Mouse (Mus musculus): ENCODE results near the gene Kif22. TPM values are rescaled to one million over a fixed set of nuclear protein-coding genes. Genes with fewer than 3 reads are reported as not detected.

Gene Kif22
- polyA plus RNA-seq, 1 experiment, result 9.1 TPM

- Histone ChIP-seq H3K4me3 (replicated peaks; ENCODE audit: insufficient read depth, low read depth, low read length) (no peak overlapping the region), H3K27ac (ENCODE audit: insufficient read depth, low read length) (no peak overlapping the region), H3K27me3 (ENCODE audit: control insufficient read depth, insufficient read depth, low read length) (no peaks in the 10 kb centered on the region), H3K4me1 (ENCODE audit: control insufficient read depth, insufficient read depth, low read length) (peaks cover 29% of the 10 kb centered on the region)
- TF ChIP-seq POLR2A (IDR thresholded peaks at IDR 0.05; ENCODE audit: borderline replicate concordance, insufficient read depth, low read length) (no peak), CTCF (IDR thresholded peaks at IDR 0.05; ENCODE audit: borderline replicate concordance, insufficient read depth, low read depth, low read length) (no peak)
- WGBS, result 91% methylated on average over 12 of the region's 12 CpGs
- peak in 1 of 2 experiments; percentile 26 for DNase-seq
These were observed 27.3 kb downstream of the Kif22 start for GRCm38 (mm10) chr7:127014993-127015392.

- H3K4me1 ChIP-seq (ENCODE audit: control insufficient read depth, insufficient read depth, low read length), result peaks cover 36% of the 10 kb centered on the region
- H3K4me3 ChIP-seq (replicated peaks; ENCODE audit: insufficient read depth, low read depth, low read length), result peak within 1 kb of the TSS; percentile 76
- peak; percentile 69 to 72 for DNase-seq
- TF ChIP-seq POLR2A (IDR thresholded peaks at IDR 0.05; ENCODE audit: borderline replicate concordance, insufficient read depth, low read length), result peak; percentile 31; the same call in 1 of the 2 replicates
- no peak for TF ChIP-seq CTCF (IDR thresholded peaks at IDR 0.05; ENCODE audit: borderline replicate concordance, insufficient read depth, low read depth, low read length)
- H3K27me3 ChIP-seq (ENCODE audit: control insufficient read depth, insufficient read depth, low read length), result no peaks in the 10 kb centered on the region
- peak within 1 kb of the TSS; percentile 72 for H3K27ac ChIP-seq (ENCODE audit: insufficient read depth, low read length)
- 44% methylated on average over 11 of the region's 11 CpGs for WGBS
These were observed 28.0 kb downstream of the Kif22 start, which contains the start of gene Mvp for GRCm38 (mm10) chr7:127014320-127014719. Gene Mvp (minus strand): TSS chr7:127014621.

GRCm38 (mm10) chr7:127013385-127013784 lies 28.9 kb downstream of the Kif22 start:
- no peaks in the 10 kb centered on the region for H3K27me3 ChIP-seq (ENCODE audit: control insufficient read depth, insufficient read depth, low read length)
- H3K4me3 ChIP-seq (replicated peaks; ENCODE audit: insufficient read depth, low read depth, low read length), result peak overlapping the region; percentile 16
- peak overlapping the region; percentile 40; the same call in 1 of the 2 replicates for H3K27ac ChIP-seq (ENCODE audit: insufficient read depth, low read length)
- DNase-seq, result no peak
- 70% methylated on average over 6 of the region's 6 CpGs for WGBS
- TF ChIP-seq CTCF (IDR thresholded peaks at IDR 0.05; ENCODE audit: borderline replicate concordance, insufficient read depth, low read depth, low read length) (no peak), POLR2A (IDR thresholded peaks at IDR 0.05; ENCODE audit: borderline replicate concordance, insufficient read depth, low read length) (peak; percentile 16; the same call in 1 of the 2 replicates)
- peaks cover 42% of the 10 kb centered on the region for H3K4me1 ChIP-seq (ENCODE audit: control insufficient read depth, insufficient read depth, low read length)

GRCm38 (mm10) chr7:127012845-127013244 lies 29.4 kb downstream of the Kif22 start:
- 83% methylated on average over 10 of the region's 10 CpGs for WGBS
- no peak for DNase-seq
- no peaks in the 10 kb centered on the region for H3K27me3 ChIP-seq (ENCODE audit: control insufficient read depth, insufficient read depth, low read length)
- H3K4me3 ChIP-seq (replicated peaks; ENCODE audit: insufficient read depth, low read depth, low read length), result no peak overlapping the region
- peak overlapping the region; percentile 51 for H3K27ac ChIP-seq (ENCODE audit: insufficient read depth, low read length)
- peaks cover 44% of the 10 kb centered on the region for H3K4me1 ChIP-seq (ENCODE audit: control insufficient read depth, insufficient read depth, low read length)
- no peak for TF ChIP-seq POLR2A (IDR thresholded peaks at IDR 0.05; ENCODE audit: borderline replicate concordance, insufficient read depth, low read length)
- no peak for TF ChIP-seq CTCF (IDR thresholded peaks at IDR 0.05; ENCODE audit: borderline replicate concordance, insufficient read depth, low read depth, low read length)

- TF ChIP-seq CTCF (IDR thresholded peaks at IDR 0.05; ENCODE audit: borderline replicate concordance, insufficient read depth, low read depth, low read length) (no peak), POLR2A (IDR thresholded peaks at IDR 0.05; ENCODE audit: borderline replicate concordance, insufficient read depth, low read length) (peak; percentile 14; the same call in 1 of the 2 replicates)
- 24% methylated on average over 6 of the region's 6 CpGs for WGBS
- Histone ChIP-seq H3K27ac (ENCODE audit: insufficient read depth, low read length) (peak overlapping the region; percentile 51), H3K27me3 (ENCODE audit: control insufficient read depth, insufficient read depth, low read length) (no peaks in the 10 kb centered on the region), H3K4me3 (replicated peaks; ENCODE audit: insufficient read depth, low read depth, low read length) (no peak overlapping the region), H3K4me1 (ENCODE audit: control insufficient read depth, insufficient read depth, low read length) (peaks cover 48% of the 10 kb centered on the region)
- DNase-seq, result peak; percentile 48 to 67
These were observed 29.9 kb downstream of the Kif22 start for GRCm38 (mm10) chr7:127012374-127012773.

GRCm38 (mm10) chr7:127011717-127012116 lies 30.6 kb downstream of the Kif22 start:
- 46% methylated on average over 2 of the region's 2 CpGs for WGBS
- Histone ChIP-seq H3K27ac (ENCODE audit: insufficient read depth, low read length) (peak overlapping the region; percentile 2; the same call in 1 of the 2 replicates), H3K4me1 (ENCODE audit: control insufficient read depth, insufficient read depth, low read length) (peaks cover 54% of the 10 kb centered on the region), H3K4me3 (replicated peaks; ENCODE audit: insufficient read depth, low read depth, low read length) (no peak overlapping the region), H3K27me3 (ENCODE audit: control insufficient read depth, insufficient read depth, low read length) (no peaks in the 10 kb centered on the region)
- DNase-seq, result peak in 1 of 2 experiments; percentile 46
- TF ChIP-seq POLR2A (IDR thresholded peaks at IDR 0.05; ENCODE audit: borderline replicate concordance, insufficient read depth, low read length) (no peak), CTCF (IDR thresholded peaks at IDR 0.05; ENCODE audit: borderline replicate concordance, insufficient read depth, low read depth, low read length) (no peak)

- Histone ChIP-seq H3K4me3 (replicated peaks; ENCODE audit: insufficient read depth, low read depth, low read length) (no peak overlapping the region), H3K4me1 (ENCODE audit: control insufficient read depth, insufficient read depth, low read length) (peaks cover 58% of the 10 kb centered on the region), H3K27me3 (ENCODE audit: control insufficient read depth, insufficient read depth, low read length) (no peaks in the 10 kb centered on the region), H3K27ac (ENCODE audit: insufficient read depth, low read length) (peak overlapping the region; percentile 2; the same call in 1 of the 2 replicates)
- 93% methylated on average over 2 of the region's 2 CpGs for WGBS
- no peak for TF ChIP-seq CTCF (IDR thresholded peaks at IDR 0.05; ENCODE audit: borderline replicate concordance, insufficient read depth, low read depth, low read length)
- TF ChIP-seq POLR2A (IDR thresholded peaks at IDR 0.05; ENCODE audit: borderline replicate concordance, insufficient read depth, low read length), result 0 out of 2 replicates have a peak, but pooled peaks have one; percentile 7
- no peak for DNase-seq
These were observed 31.2 kb downstream of the Kif22 start for GRCm38 (mm10) chr7:127011051-127011450.

All from cerebellum, adult 2 months (tissue).